Mouse (Mus musculus): ENCODE measurements around the gene Ppm1l. TPM values are rescaled to one million over a fixed set of nuclear protein-coding genes. Genes with fewer than 3 reads are reported as not detected.

Ppm1l gene
- polyA plus RNA-seq, 2 experiments, result 7.1 to 12.2 TPM

DNA sequence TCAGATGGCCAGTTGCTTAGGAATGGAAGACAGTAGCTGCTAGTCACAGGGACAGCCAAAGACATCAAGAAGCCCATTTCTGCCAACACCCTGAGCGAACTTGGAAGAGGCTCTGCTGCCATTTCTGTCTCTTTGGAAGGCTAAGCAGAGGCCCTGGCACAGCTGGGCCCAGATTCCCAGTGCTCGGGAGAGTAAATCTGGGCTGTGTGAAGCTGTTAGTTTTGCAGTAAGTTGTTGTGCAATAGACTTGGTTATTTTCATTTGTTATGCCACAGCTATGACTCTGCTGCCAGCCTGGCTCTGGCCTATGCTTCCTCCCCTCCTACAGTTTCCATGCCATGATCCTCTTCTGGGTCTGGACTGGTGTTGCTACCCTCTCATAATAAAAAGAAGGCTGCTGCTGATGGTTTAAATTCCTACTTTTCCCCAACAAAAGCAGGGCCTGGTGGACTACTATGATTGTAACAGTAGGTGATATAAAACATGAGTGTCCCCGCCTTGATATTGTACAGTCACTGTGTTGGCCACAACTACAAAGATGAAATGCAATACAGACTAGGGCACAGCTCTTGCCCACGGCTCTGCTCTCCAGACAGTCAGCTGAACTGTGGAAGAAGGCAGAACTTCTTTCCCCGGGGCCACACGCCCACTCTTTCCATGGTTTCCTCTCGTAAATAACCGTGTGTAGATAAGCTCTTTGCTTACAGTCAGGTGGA lies 207.9 kb downstream of the Ppm1l start:
- H3K4me1 ChIP-seq (ENCODE audit: control insufficient read depth, insufficient read depth, low read length), result peaks cover 22% of the 10 kb centered on the region
- no peak overlapping the region for H3K27ac ChIP-seq (replicated peaks; ENCODE audit: low read depth, low read length)
- no peaks in the 10 kb centered on the region for H3K9me3 ChIP-seq (ENCODE audit: control insufficient read depth, low read length)
- no peak overlapping the region for H3K4me3 ChIP-seq (replicated peaks; ENCODE audit: low read length)
- no peak overlapping the region for H3K9ac ChIP-seq (ENCODE audit: low read depth, low read length, severe bottlenecking)
- no peaks in the 10 kb centered on the region for H3K27me3 ChIP-seq (ENCODE audit: control insufficient read depth, insufficient read depth, low read length)
- TF ChIP-seq POLR2A (IDR thresholded peaks at IDR 0.05; ENCODE audit: borderline replicate concordance, extremely low read depth, insufficient read depth, insufficient read length), result no peak
- WGBS, result 66% methylated on average over 8 of the region's 8 CpGs
- H3K36me3 ChIP-seq (ENCODE audit: control insufficient read depth, insufficient read depth, low read length), result no peaks in the 10 kb centered on the region
- no peak for DNase-seq (ENCODE audit: low spot score)
- no peak for ATAC-seq (ENCODE audit: low FRiP score, low read depth)
- H3K4me2 ChIP-seq (replicated peaks; ENCODE audit: low read depth, low read length, severe bottlenecking), result no peak overlapping the region

DNA sequence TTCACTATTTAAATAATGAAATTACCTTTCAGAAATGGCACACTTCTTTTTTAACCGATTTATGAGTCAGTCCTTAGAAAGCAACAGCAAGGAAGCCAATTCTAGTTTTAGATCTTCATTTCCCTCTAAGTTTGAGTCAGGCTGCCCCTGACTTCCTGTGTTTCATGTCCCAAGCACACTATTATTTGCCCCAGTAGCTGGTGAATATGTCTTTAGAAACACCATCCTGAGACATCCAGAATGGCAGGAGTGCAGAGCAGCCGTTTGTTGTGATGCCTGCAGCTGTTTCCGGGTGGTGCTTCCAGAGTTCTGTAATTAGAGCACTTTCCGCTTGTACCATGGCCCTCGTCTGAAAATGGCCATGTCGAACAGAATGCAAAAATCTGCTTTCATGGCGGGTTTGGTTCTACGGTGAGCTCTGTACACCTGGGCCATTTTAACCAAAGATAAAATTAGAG lies 208.4 kb downstream of the Ppm1l start:
- ATAC-seq (ENCODE audit: low FRiP score, low read depth) (no peak), DNase-seq (ENCODE audit: low spot score) (no peak)

DNA sequence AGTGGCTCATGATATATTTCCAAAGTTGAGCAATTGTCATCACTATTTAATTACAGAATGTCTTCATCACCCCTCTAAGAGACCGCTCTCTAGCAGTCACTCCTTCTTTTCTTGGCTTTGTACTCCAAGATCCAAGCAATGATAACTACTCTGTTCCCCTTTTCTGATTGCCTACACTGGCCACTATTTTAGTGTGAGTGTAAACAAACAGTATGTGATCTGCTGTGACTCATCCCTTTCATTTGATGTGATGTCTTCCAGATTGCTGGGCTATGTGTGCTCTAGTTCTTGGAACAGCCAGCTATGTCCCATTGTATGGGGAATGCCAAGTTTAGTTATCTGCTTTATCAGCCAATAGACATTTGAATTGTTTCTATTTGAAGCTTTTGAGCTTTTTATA lies 210.7 kb downstream of the Ppm1l start:
- Histone ChIP-seq H3K4me3 (replicated peaks; ENCODE audit: low read length) (no peak overlapping the region), H3K4me2 (replicated peaks; ENCODE audit: low read depth, low read length, severe bottlenecking) (no peak overlapping the region), H3K9ac (ENCODE audit: low read depth, low read length, severe bottlenecking) (no peak overlapping the region), H3K27me3 (ENCODE audit: control insufficient read depth, insufficient read depth, low read length) (no peaks in the 10 kb centered on the region), H3K9me3 (ENCODE audit: control insufficient read depth, low read length) (no peaks in the 10 kb centered on the region), H3K4me1 (ENCODE audit: control insufficient read depth, insufficient read depth, low read length) (peaks cover 9% of the 10 kb centered on the region), H3K27ac (replicated peaks; ENCODE audit: low read depth, low read length) (no peak overlapping the region), H3K36me3 (ENCODE audit: control insufficient read depth, insufficient read depth, low read length) (no peaks in the 10 kb centered on the region)
- TF ChIP-seq POLR2A (IDR thresholded peaks at IDR 0.05; ENCODE audit: borderline replicate concordance, extremely low read depth, insufficient read depth, insufficient read length), result no peak
- 74% methylated on average over 1 of the region's 1 CpGs for WGBS
- ATAC-seq (ENCODE audit: low FRiP score, low read depth) (no peak), DNase-seq (ENCODE audit: low spot score) (no peak)

More for the DNA sequence above, 208.4 kb downstream of the Ppm1l start:
- no peaks in the 10 kb centered on the region for H3K9me3 ChIP-seq (ENCODE audit: control insufficient read depth, low read length)
- no peaks in the 10 kb centered on the region for H3K36me3 ChIP-seq (ENCODE audit: control insufficient read depth, insufficient read depth, low read length)
- no peak overlapping the region for H3K9ac ChIP-seq (ENCODE audit: low read depth, low read length, severe bottlenecking)
- H3K27me3 ChIP-seq (ENCODE audit: control insufficient read depth, insufficient read depth, low read length), result no peaks in the 10 kb centered on the region
- peaks cover 16% of the 10 kb centered on the region for H3K4me1 ChIP-seq (ENCODE audit: control insufficient read depth, insufficient read depth, low read length)
- no peak for TF ChIP-seq POLR2A (IDR thresholded peaks at IDR 0.05; ENCODE audit: borderline replicate concordance, extremely low read depth, insufficient read depth, insufficient read length)
- no peak overlapping the region for H3K4me2 ChIP-seq (replicated peaks; ENCODE audit: low read depth, low read length, severe bottlenecking)
- 39% methylated on average over 8 of the region's 8 CpGs for WGBS
- H3K4me3 ChIP-seq (replicated peaks; ENCODE audit: low read length), result no peak overlapping the region
- no peak overlapping the region for H3K27ac ChIP-seq (replicated peaks; ENCODE audit: low read depth, low read length)

DNA sequence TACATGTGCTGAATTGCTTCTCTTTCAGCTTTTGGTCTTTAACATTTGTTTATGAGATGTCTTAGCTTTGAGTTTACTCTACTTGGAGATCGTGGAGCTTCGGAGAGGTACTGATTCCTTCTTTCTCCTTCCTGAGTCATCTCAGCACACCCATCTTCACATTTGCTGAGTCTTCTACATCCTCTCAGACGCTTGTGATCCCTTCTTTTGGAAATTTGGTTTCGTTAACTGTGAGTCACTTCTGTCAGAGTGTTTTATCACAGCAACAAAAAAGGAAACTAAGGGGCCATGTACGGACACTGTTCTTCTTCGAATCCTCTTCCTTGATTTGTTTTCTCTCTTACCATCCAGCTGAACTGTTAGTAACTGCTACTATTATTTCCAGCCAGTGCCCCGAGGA lies 212.9 kb downstream of the Ppm1l start:
- Histone ChIP-seq H3K4me1 (ENCODE audit: control insufficient read depth, insufficient read depth, low read length) (peaks cover 7% of the 10 kb centered on the region), H3K36me3 (ENCODE audit: control insufficient read depth, insufficient read depth, low read length) (no peaks in the 10 kb centered on the region), H3K4me3 (replicated peaks; ENCODE audit: low read length) (no peak overlapping the region), H3K4me2 (replicated peaks; ENCODE audit: low read depth, low read length, severe bottlenecking) (no peak overlapping the region), H3K27me3 (ENCODE audit: control insufficient read depth, insufficient read depth, low read length) (no peaks in the 10 kb centered on the region), H3K9ac (ENCODE audit: low read depth, low read length, severe bottlenecking) (no peak overlapping the region), H3K9me3 (ENCODE audit: control insufficient read depth, low read length) (no peaks in the 10 kb centered on the region), H3K27ac (replicated peaks; ENCODE audit: low read depth, low read length) (no peak overlapping the region)
- ATAC-seq (ENCODE audit: low FRiP score, low read depth) (no peak), DNase-seq (ENCODE audit: low spot score) (no peak)
- WGBS, result 80% methylated on average over 7 of the region's 7 CpGs
- TF ChIP-seq POLR2A (IDR thresholded peaks at IDR 0.05; ENCODE audit: borderline replicate concordance, extremely low read depth, insufficient read depth, insufficient read length), result no peak

DNA sequence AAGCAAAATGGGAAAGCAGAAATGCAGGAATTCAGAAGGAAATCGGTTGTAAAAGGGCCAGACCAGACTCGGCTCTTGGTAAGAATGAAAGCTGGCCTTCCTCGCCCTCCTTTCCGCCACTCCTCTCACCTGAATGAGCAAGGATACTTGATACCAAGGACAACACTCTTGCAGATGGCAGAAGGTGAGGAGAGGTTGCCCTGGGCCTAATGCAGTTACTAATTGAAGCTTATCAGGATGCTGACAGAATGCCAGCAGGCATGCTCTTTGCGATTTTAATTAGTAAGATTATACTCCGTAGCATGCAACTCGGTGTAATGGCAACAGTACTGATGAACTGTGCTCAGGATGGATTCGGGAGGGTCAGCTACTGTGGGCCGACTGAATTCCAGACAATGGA lies 214.8 kb downstream of the Ppm1l start:
- Histone ChIP-seq H3K4me3 (replicated peaks; ENCODE audit: low read length) (no peak overlapping the region), H3K27ac (replicated peaks; ENCODE audit: low read depth, low read length) (no peak overlapping the region), H3K27me3 (ENCODE audit: control insufficient read depth, insufficient read depth, low read length) (no peaks in the 10 kb centered on the region), H3K9ac (ENCODE audit: low read depth, low read length, severe bottlenecking) (no peak overlapping the region), H3K36me3 (ENCODE audit: control insufficient read depth, insufficient read depth, low read length) (no peaks in the 10 kb centered on the region), H3K4me1 (ENCODE audit: control insufficient read depth, insufficient read depth, low read length) (peaks cover 7% of the 10 kb centered on the region; the same call in 1 of the 2 replicates), H3K9me3 (ENCODE audit: control insufficient read depth, low read length) (no peaks in the 10 kb centered on the region), H3K4me2 (replicated peaks; ENCODE audit: low read depth, low read length, severe bottlenecking) (no peak overlapping the region)
- no peak for DNase-seq (ENCODE audit: low spot score)
- WGBS, result 77% methylated on average over 9 of the region's 9 CpGs
- no peak for ATAC-seq (ENCODE audit: low FRiP score, low read depth)
- TF ChIP-seq POLR2A (IDR thresholded peaks at IDR 0.05; ENCODE audit: borderline replicate concordance, extremely low read depth, insufficient read depth, insufficient read length), result no peak

Data from limb, embryonic 14.5 days (tissue).